Mouse (Mus musculus) embryonic fibroblast, embryonic 13.5 days (primary cell): Measurements from ENCODE around the gene Lrrc51.

ENCODE experiments used
- CTCF ChIP-seq: IDR thresholded peaks from 2 replicates; pipeline ENCODE4 v1.5.1; 2011; ENCODE audit warnings: mild to moderate bottlenecking, control low read depth, low read length, moderate library complexity, borderline replicate concordance; ENCODE audit not compliant: insufficient read depth
- POLR2A ChIP-seq: IDR thresholded peaks from 2 replicates; pipeline ENCODE4 v1.6.1; 2011; ENCODE audit warnings: low read depth, mild to moderate bottlenecking, control low read depth, low read length, moderate library complexity

DNA sequence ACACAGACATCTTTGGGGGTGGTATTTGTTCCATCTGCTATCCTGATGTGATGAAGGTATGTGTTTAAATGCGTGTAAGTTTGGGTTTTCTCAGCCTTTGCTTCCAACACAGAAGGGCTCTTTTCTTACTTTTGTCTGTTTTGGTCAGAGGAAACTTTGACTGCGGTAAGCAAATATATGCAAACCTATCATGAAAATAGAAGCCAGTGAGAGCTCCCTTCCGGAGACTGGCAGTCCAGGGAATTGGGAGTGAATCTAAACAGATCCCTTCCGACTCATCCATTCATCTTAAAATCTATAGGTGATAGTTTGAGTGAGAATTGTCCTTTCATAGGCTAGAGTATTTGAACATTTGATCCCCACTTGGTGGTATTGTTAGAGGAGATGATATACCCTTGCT, 45.2 kb downstream of the Lrrc51 start:
- no peak for TF ChIP-seq CTCF
- no peak for TF ChIP-seq POLR2A
